Mouse (Mus musculus) inflammation-experienced regulatory T-cells, adult 16 weeks (primary cell): ENCODE data around the gene Vmn1r17. TPM values are rescaled to one million over a fixed set of nuclear protein-coding genes. Genes with fewer than 3 reads are reported as not detected.

Experiments used
- polyA plus RNA-seq: library from polyadenylated mRNA; unstranded; fragments of 100-300 nt; shearing (Covaris generic); gene quantifications from one replicate; pipeline ENCODE4 v1.2.1, GENCODE M21; 2017

The Vmn1r17 gene
- not detected for polyA plus RNA-seq

DNA sequence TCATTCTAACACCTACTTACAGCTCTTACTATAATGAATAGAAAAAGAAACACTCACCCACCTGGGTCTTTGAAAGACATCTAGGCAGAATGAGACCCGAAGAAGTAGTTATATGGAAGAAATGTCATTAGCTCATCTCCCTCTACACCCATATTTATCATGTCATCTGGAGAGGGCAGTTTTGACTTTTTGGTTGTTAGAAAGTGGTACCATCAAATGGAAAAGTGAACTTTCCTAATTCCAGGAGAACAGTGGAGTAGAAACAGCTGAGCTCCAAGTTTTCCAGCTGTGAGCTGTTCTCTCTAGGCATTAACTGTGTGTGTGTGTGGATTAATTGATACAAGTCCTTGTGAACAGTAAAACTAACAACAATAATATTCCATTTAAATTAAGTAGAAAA is at the start of gene Vmn1r17:
Vmn1r17 (minus strand) TSS at position 101 of the 400 bp plus-strand sequence.

DNA sequence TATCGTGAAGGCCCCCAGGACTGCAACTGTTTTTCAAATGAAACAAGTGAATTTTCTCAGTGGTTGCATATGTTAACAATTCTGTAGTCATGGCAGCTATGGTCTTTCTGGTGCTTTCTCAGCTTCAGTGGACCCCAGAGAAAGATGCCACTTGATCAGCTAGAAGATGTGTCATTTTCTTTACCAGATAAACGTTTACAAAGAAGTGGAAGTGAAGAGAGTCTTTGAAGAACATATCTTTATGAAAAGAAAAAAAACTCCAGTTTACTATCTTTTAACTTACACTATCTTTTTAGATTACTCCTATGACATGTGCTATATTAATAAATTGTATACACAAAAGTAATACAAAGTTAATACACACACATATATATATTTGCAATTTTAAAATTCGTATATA is 40.0 kb upstream of the Vmn1r17 start, which contains the start of gene Vmn1r19:
Vmn1r19 (plus strand) TSS at position 301 of the 400 bp plus-strand sequence.

DNA sequence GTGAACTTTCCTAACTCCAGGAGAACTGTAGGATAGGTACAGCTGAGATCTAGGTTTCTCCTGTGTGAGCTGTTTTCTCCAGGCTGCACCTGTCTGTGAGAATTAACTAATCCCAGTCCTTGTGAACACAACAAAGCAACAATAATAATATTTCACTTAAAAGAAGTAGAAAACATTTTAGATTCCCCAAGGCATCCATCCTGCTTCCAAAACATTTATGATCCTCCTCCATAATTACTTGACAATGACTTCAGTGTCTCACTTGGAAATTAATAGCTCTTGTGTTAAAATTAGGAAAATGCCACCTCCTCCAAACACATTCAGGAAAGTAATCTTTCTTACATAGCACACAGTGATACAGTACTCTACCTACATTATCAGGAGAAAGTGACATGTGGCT is 32.2 kb upstream of the Vmn1r17 start, which contains the start of gene Vmn1r18:
Vmn1r18 (minus strand) TSS at position 101 of the 400 bp plus-strand sequence.

GRCm38 (mm10) chr6:57329394-57329793 is 34.1 kb downstream of the Vmn1r17 start, which contains the start of gene Vmn1r16:
Gene Vmn1r16 (minus strand): TSS chr6:57329494.

Other genes with a start within 250 kb of the Vmn1r17 start
- gene Vmn1r11, start 230.3 kb downstream of the Vmn1r17 start, polyA plus RNA-seq, result not detected
- not detected for gene Vmn1r12, start 206.8 kb downstream of the Vmn1r17 start, polyA plus RNA-seq
- 0.21 TPM for gene Vmn1r13, start 160.4 kb downstream of the Vmn1r17 start, polyA plus RNA-seq
- not detected for gene Vmn1r14, start 132.0 kb downstream of the Vmn1r17 start, polyA plus RNA-seq
- gene Vmn1r15, start 105.8 kb downstream of the Vmn1r17 start, polyA plus RNA-seq, result not detected
- gene Vmn1r16, start 34.2 kb downstream of the Vmn1r17 start, polyA plus RNA-seq, result not detected
- not detected for gene Vmn1r18, start 32.1 kb upstream of the Vmn1r17 start, polyA plus RNA-seq
- not detected for gene Vmn1r19, start 40.1 kb upstream of the Vmn1r17 start, polyA plus RNA-seq
- not detected for gene Vmn1r20, start 65.2 kb upstream of the Vmn1r17 start, polyA plus RNA-seq
- 16.9 TPM for gene Ppm1k, start 171.7 kb upstream of the Vmn1r17 start, polyA plus RNA-seq
- 37.7 TPM for gene Herc6, start 217.3 kb upstream of the Vmn1r17 start, polyA plus RNA-seq